Mouse (Mus musculus) olfactory bulb, adult 2 months (tissue): ENCODE measurements around the gene Twnk.

Experiments
- CTCF ChIP-seq: fragments of 200-500 bp; IDR thresholded peaks from 2 replicates; pipeline ENCODE4 v1.5.1; 2012; ENCODE audit warnings: low read depth, mild to moderate bottlenecking, low read length, moderate library complexity; ENCODE audit not compliant: insufficient read depth
- POLR2A ChIP-seq: fragments of 200-500 bp; IDR thresholded peaks from 2 replicates; pipeline ENCODE4 v1.6.1; 2012; ENCODE audit warnings: mild to moderate bottlenecking, low read depth, low read length, moderate library complexity; ENCODE audit not compliant: insufficient read depth

DNA sequence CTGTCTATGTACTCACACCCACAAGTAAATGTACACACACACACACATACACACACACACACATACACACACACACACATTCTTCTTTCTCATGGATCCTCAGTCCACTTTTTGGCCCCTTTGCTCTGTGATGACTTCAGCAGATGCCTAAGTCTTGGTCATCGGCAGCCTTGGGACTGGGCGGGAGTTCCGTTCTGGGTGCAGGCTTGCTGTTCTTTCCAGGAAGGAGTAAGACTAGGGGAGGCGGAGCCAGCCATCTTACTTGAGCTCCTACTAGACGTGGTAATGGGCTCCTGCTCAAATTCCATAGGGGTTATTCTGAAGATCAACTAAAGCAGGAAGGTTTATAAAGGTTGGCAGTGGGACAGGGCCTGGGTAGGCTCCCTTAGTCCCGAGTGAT lies 14.9 kb downstream of the Twnk start:
- TF ChIP-seq CTCF, result no peak
- TF ChIP-seq POLR2A, result no peak
